Mouse (Mus musculus) neural tube, embryonic 11.5 days (tissue): Measurements from ENCODE around the gene Usp1. TPM values are rescaled to one million over a fixed set of nuclear protein-coding genes. Genes with fewer than 3 reads are reported as not detected.

Source experiments
- ATAC-seq: fragments of 200-750 bp; cut with Nextera tagmentation; 2 replicates; pipeline ENCODE4 v1.8.0; 2017; ENCODE audit warnings: moderate number of reproducible peaks, mild to moderate bottlenecking, moderate TSS enrichment, moderate library complexity; ENCODE audit not compliant: insufficient read depth, low FRiP score, low TSS enrichment
- DNase-seq: peaks from one replicate; pipeline ENCODE4 v3.0.0-alpha.2; 2015; ENCODE audit warnings: low spot score
- H3K27ac ChIP-seq: fragments of 300-500 bp; sonication (generic); 2 replicates; pipeline ENCODE4 v1.5.1; 2014; ENCODE audit warnings: low read depth, mild to moderate bottlenecking, low read length
- H3K27me3 ChIP-seq: fragments of 300-500 bp; sonication (generic); 2 replicates; pipeline ENCODE4 v1.6.1; 2014; ENCODE audit warnings: mild to moderate bottlenecking, low read length, mixed read lengths; ENCODE audit not compliant: control insufficient read depth, insufficient read depth
- H3K36me3 ChIP-seq: fragments of 300-500 bp; sonication (generic); 2 replicates; pipeline ENCODE4 v1.6.1; 2014; ENCODE audit warnings: mild to moderate bottlenecking, low read length, moderate library complexity, mixed read lengths; ENCODE audit not compliant: control insufficient read depth, insufficient read depth
- H3K4me1 ChIP-seq: fragments of 300-500 bp; sonication (generic); 2 replicates; pipeline ENCODE4 v1.6.1; 2014; ENCODE audit warnings: low read length, mixed read lengths; ENCODE audit not compliant: control insufficient read depth, insufficient read depth
- H3K4me2 ChIP-seq: fragments of 300-500 bp; sonication (generic); 2 replicates; pipeline ENCODE4 v1.6.1; 2014; ENCODE audit warnings: low read depth, mild to moderate bottlenecking, moderate library complexity
- H3K4me3 ChIP-seq: fragments of 300-500 bp; sonication (generic); 2 replicates; pipeline ENCODE4 v1.5.1; 2014; ENCODE audit warnings: low read depth, low read length
- H3K9ac ChIP-seq: fragments of 300-500 bp; sonication (generic); 2 replicates; pipeline ENCODE4 v1.6.1; 2014; ENCODE audit warnings: mild to moderate bottlenecking, low read length
- H3K9me3 ChIP-seq: fragments of 300-500 bp; sonication (generic); 2 replicates; pipeline ENCODE4 v1.6.1; 2016; ENCODE audit warnings: low read length; ENCODE audit not compliant: control insufficient read depth
- WGBS: fragments of 180-500 bp; shearing (Covaris S2); extraction: QIAGEN DNeasy Blood & Tissue Kit; methylation state at CpG from one replicate; pipeline ENCODE4 v1.1.7; 2014; 5-methylcytosine and 5-hydroxymethylcytosine counted together
- polyA plus RNA-seq: library from polyadenylated mRNA; unstranded; fragments of >200 nt; fragmentation: Nextera tagmentation; extraction: Ambion mirVana; gene quantifications from 2 replicates; pipeline ENCODE4 v1.2.1, GENCODE M21; 2014

Usp1 gene
- 114 and 120 TPM in 2 replicates for polyA plus RNA-seq

DNA sequence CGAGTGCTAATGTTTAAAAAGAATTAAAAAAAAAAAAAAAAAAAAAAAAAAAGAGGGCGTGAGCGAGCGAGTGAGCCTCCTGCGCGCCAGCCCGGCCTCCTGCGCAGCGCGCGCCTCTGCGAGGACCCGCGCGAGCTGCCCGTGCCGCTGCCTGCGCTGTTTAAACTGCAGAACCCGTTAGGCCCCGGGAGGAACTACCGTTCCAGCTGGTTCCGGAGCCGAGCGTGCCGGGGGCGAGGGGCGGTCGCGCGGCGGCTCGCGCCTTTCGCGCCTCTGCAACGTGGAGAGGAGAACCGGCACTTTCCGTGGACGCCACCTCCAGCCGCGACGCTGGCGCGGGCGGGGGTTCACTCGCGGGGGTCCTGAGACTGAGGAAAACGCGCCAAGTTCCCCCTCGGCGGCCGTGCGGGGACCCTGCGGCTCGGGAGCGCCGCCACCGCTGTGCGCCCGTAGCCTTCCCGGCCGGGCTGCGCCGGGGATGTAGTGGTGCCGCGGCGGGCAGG, at the start of gene Usp1:
TSS of gene Usp1 (plus strand) at position 243 of the 503 bp plus-strand sequence.
- peak; percentile 64 for ATAC-seq
- no peaks in the 10 kb centered on the region for H3K27me3 ChIP-seq
- under 1% methylated on average over 66 of the region's 67 CpGs for WGBS

DNA sequence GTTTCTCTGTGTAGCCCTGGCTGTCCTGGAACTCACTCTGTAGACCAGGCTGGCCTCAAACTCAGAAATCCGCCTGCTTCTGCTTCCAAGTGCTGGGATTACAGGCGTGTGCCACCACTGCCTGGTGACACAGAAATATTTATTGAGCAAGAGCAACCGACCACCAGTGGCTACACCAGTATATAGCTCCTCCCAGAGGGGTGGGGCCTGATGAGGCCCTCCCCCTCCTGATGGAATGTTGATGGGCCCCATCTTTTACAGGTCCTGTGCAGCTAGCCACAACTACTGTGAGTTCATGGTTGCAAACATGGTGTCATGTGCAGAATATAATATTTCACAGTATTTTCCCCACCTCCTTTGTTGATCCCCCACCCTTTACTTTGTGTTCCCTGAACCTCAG, 40.9 kb upstream of the Usp1 start:
- Histone ChIP-seq H3K4me1 (no peaks in the 10 kb centered on the region), H3K4me2 (no peak overlapping the region), H3K4me3 (no peak overlapping the region), H3K27ac (no peak overlapping the region), H3K9ac (no peak overlapping the region), H3K27me3 (no peaks in the 10 kb centered on the region), H3K9me3 (no peaks in the 10 kb centered on the region), H3K36me3 (no peaks in the 10 kb centered on the region)
- no peak for ATAC-seq
- DNase-seq: no peak
- 65% methylated on average over 3 of the region's 3 CpGs for WGBS

More for the DNA sequence above, at the start of gene Usp1:
- Histone ChIP-seq H3K9ac (peak within 1 kb of the TSS; percentile 92), H3K4me1 (peaks cover 8% of the 10 kb centered on the region), H3K9me3 (no peaks in the 10 kb centered on the region), H3K4me3 (peak within 1 kb of the TSS; percentile 98), H3K36me3 (no peaks in the 10 kb centered on the region), H3K4me2 (peak within 1 kb of the TSS; percentile 80), H3K27ac (peak within 1 kb of the TSS; percentile 99)
- DNase-seq: peak; percentile 88

DNA sequence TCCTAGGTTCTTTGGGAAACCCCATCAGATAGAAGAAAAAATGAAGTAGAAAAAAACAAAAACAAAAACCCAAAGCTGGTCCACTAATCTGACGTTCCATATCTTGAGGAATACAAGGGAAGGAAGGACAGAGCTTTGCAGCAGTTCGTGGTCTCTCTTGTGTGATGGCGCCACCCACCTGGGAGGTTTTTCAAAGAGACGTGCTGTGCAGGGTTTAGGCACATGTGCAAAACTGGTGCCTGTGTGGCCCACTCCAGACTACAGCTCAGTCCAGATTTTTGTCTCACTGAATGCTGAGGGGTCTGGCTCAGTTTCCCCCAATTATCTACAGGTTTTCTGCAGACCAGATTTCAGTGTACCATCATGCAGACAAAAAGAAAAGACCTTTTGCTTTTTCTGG, 37.2 kb upstream of the Usp1 start:
- ATAC-seq: no peak
- Histone ChIP-seq H3K9me3 (no peaks in the 10 kb centered on the region), H3K36me3 (no peaks in the 10 kb centered on the region), H3K9ac (no peak overlapping the region), H3K27me3 (no peaks in the 10 kb centered on the region), H3K4me2 (no peak overlapping the region), H3K4me3 (no peak overlapping the region), H3K4me1 (no peaks in the 10 kb centered on the region), H3K27ac (no peak overlapping the region)
- DNase-seq: no peak
- WGBS: 84% methylated on average over 4 of the region's 4 CpGs

- Histone ChIP-seq H3K9ac (no peak overlapping the region), H3K9me3 (no peaks in the 10 kb centered on the region), H3K27ac (no peak overlapping the region), H3K4me3 (no peak overlapping the region), H3K4me1 (no peaks in the 10 kb centered on the region), H3K4me2 (no peak overlapping the region), H3K36me3 (no peaks in the 10 kb centered on the region), H3K27me3 (no peaks in the 10 kb centered on the region)
- 26% methylated on average over 10 of the region's 10 CpGs for WGBS
- DNase-seq (peak; percentile 65), ATAC-seq (peak; percentile 75)
Measured at GRCm38 (mm10) chr4:98887148-98887547, 36.5 kb upstream of the Usp1 start.

DNA sequence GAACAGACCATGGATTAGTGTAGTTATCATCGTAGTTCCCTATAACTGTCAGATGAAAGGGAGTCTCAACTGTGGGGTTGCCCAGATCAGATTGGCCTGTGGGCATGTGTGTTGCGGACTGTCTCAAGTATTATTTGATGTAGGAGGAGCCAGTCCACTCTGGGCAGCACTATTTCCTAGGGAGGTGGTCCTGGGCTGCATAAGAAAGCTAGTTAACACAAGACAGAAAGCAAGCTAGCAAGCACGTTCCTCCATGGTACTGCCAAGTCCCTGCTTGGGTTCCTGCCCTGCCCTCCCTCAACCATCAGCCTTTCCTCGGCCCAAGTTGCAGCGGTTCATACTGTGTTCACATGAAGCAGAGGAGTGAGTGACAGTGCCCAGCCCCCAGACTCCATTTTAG, 13.4 kb upstream of the Usp1 start:
- ATAC-seq: no peak

DNA sequence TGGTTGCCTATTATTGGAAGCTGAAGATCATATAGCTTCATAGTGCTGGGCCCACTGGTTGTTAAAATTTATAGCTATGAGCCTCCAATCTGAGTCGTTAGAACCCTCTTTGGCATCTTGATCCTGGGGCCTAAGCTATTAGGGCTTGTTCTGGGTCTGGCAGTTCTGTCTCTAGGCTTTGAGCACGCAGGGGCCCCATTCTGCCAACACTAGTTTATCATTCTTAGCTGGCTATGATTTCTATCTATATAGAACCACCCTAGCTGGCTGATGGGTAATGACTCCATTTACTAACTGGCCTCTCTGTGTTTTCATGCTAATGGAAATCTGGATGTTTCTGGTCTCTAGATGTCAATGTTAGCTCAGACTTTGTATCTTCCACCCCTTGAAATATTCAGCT, 5.9 kb upstream of the Usp1 start:
- ATAC-seq (no peak), DNase-seq (no peak)
- Histone ChIP-seq H3K27me3 (no peaks in the 10 kb centered on the region), H3K9ac (no peak overlapping the region), H3K4me3 (no peak overlapping the region), H3K27ac (no peak overlapping the region), H3K36me3 (no peaks in the 10 kb centered on the region), H3K9me3 (no peaks in the 10 kb centered on the region), H3K4me1 (no peaks in the 10 kb centered on the region), H3K4me2 (no peak overlapping the region)
- WGBS: 57% methylated on average over 2 of the region's 2 CpGs

More for the DNA sequence above, 13.4 kb upstream of the Usp1 start:
- Histone ChIP-seq H3K4me3 (no peak overlapping the region), H3K4me1 (no peaks in the 10 kb centered on the region), H3K27ac (no peak overlapping the region), H3K4me2 (no peak overlapping the region), H3K36me3 (no peaks in the 10 kb centered on the region), H3K9ac (no peak overlapping the region), H3K27me3 (no peaks in the 10 kb centered on the region), H3K9me3 (no peaks in the 10 kb centered on the region)
- no peak for DNase-seq
- 89% methylated on average over 5 of the region's 5 CpGs for WGBS

- Histone ChIP-seq H3K27ac (no peak overlapping the region), H3K4me3 (no peak overlapping the region), H3K9ac (no peak overlapping the region), H3K27me3 (no peaks in the 10 kb centered on the region), H3K36me3 (no peaks in the 10 kb centered on the region), H3K4me2 (no peak overlapping the region), H3K9me3 (no peaks in the 10 kb centered on the region), H3K4me1 (no peaks in the 10 kb centered on the region)
- ATAC-seq (no peak), DNase-seq (no peak)
- WGBS: 93% methylated on average over 1 of the region's 1 CpGs
Measured at GRCm38 (mm10) chr4:98918204-98918603, 5.4 kb upstream of the Usp1 start.

GRCm38 (mm10) chr4:98920896-98921295, 2.7 kb upstream of the Usp1 start:
- H3K4me3 ChIP-seq: no peak overlapping the region
- H3K27ac ChIP-seq: no peak overlapping the region
- H3K4me1 ChIP-seq: peaks cover 8% of the 10 kb centered on the region
- H3K27me3 ChIP-seq: no peaks in the 10 kb centered on the region
- H3K36me3 ChIP-seq: no peaks in the 10 kb centered on the region
- H3K9ac ChIP-seq: no peak overlapping the region
- no peak overlapping the region for H3K4me2 ChIP-seq
- 89% methylated on average over 4 of the region's 4 CpGs for WGBS
- no peak for DNase-seq
- no peak for ATAC-seq
- H3K9me3 ChIP-seq: no peaks in the 10 kb centered on the region

DNA sequence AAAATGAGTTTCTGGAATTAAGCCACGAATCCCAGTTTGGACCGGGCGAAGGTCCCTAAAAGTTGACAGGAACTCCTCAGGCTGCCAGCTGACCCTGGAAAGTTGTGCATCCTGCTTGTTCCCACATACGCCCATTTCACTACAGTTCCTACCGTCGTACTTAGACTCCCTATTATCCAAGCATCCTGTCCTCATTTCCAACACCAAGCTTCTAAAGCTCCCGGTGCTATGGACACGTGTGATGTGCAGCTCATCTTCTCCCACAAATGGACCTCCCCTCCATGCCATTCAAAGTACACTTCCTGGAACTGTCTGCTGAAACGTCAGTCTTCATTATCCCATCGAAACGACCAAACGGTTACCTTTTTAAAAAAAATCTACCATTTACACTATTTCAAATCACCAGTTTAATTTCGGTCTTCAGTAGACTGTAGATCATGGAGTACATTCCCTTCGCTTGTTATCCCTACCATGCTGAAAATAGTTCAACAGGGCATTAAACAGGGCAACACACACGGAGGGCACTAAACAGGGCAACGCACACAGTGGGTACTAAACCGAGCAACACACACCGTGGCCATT, 1.5 kb upstream of the Usp1 start:
- Histone ChIP-seq H3K4me3 (peak overlapping the region; percentile 98), H3K27ac (peak overlapping the region; percentile 94), H3K9ac (peak overlapping the region; percentile 91), H3K9me3 (no peaks in the 10 kb centered on the region), H3K4me1 (peaks cover 8% of the 10 kb centered on the region), H3K36me3 (no peaks in the 10 kb centered on the region), H3K27me3 (no peaks in the 10 kb centered on the region), H3K4me2 (peak overlapping the region; percentile 80)
- DNase-seq (no peak), ATAC-seq (0 out of 2 replicates have a peak, but pooled peaks have one; percentile 4)
- 16% methylated on average over 18 of the region's 18 CpGs for WGBS
